Mouse (Mus musculus): ENCODE data around the gene Micu1. TPM values are rescaled to one million over a fixed set of nuclear protein-coding genes. Genes with fewer than 3 reads are reported as not detected.

Micu1 gene
- total RNA-seq, 2 experiments from 2014 or later: 63.7 to 70.3 TPM

GRCm38 (mm10) chr10:59908776-59909315 lies 206.6 kb downstream of the Micu1 start:
- intact Hi-C loops (cut with DNase I; ENCODE audit: low total_unique reads): no loop called here
- no peak for DNase-seq

- intact Hi-C loops (cut with DNase I; ENCODE audit: low total_unique reads): no loop called here
- DNase-seq: peak; percentile 69
Observed at GRCm38 (mm10) chr10:59909357-59909847, 207.1 kb downstream of the Micu1 start.

DNA sequence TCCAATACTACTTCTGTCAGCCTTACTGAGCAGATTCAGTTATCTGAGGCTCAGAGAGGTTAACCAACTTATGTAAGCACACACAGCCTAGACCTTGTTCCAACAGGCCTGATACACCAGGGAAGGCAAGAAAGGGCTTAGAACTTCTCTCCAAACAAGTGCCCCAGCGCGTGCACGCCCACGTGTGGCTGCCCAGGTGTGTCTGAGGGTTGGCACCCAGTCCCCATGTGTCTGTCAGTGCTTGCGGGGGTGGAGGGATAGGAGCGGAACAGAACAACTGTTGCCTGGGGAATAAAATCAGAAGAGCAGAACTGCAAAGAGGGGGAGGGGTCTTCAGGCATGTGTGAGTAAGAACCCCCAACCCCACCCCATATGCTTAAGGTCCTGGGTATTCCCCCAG lies 208.8 kb downstream of the Micu1 start:
- intact Hi-C loops (cut with DNase I; ENCODE audit: low total_unique reads): no loop called here
- DNase-seq: no peak

DNA sequence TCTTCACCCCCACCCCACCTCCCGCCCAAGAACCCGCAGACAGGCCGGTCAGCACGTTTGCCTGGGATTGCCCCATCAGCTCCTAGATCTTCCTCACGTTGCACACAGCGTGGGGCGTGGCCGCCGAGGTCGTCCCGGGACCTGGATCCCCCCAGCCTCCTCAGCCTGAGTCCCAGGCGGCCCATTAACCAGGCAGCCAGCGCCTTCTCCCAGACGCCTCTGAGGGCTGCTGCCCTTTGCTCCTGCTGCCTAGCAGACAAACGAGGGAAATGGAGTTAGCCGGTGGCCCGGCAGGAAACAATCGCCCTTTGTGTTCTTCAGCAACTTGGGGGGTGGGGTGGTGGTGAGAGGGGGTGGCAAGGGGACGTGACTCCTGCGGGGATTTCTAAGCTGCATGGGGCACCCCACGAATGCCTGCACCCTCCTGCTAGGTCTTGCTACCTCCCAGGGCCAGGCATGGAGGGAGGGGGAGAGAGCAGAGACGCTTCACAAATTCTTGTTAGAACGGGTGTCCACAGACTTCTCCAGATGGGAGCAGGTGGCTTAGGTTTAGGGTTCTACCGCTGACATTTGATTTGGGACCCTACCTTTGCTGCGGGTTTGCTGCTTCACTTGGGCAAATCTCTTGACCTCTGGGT lies 209.4 kb downstream of the Micu1 start:
- intact Hi-C loops (cut with DNase I; ENCODE audit: low total_unique reads): no loop called here
- DNase-seq: peak; percentile 58

Other genes starting within 250 kb of the Micu1 start
- not detected for gene Gm10322, start 86.4 kb upstream of the Micu1 start, total RNA-seq (2021)
- gene Mcu, start 85.8 kb upstream of the Micu1 start, total RNA-seq (2021): 10 to 100 TPM; 51.0 to 51.1 TPM
- 10 to 100 TPM; 45.5 to 47.5 TPM for gene Dnajb12, start 177.1 kb downstream of the Micu1 start, total RNA-seq (2021)
- 10 to 100 TPM; 15.4 to 70.6 TPM for gene Ddit4, start 249.4 kb downstream of the Micu1 start, total RNA-seq (2021)